Comparison of ENCODE assay signal across 8 mouse cellular contexts in genomic region chr9:64016648-64017400, GRCm38 (mm10). TPM values are rescaled to one million over a fixed set of nuclear protein-coding genes. Genes with fewer than 3 reads are reported as not detected.
DNase-seq lines count a peak whose midpoint lies in the region.

No protein-coding gene starts in this region.

- WGBS in forebrain, embryonic 10.5 days, result 2% methylated on average over 25 of the region's 25 CpGs
- 2% methylated on average over 25 of the region's 25 CpGs for WGBS in limb, embryonic 10.5 days
- 4% methylated on average over 25 of the region's 25 CpGs for WGBS in midbrain, embryonic 10.5 days

- peak overlapping the region; percentile 90 for H3K4me3 ChIP-seq in forebrain, embryonic 10.5 days
- H3K4me3 ChIP-seq in limb, embryonic 10.5 days, result peak overlapping the region; percentile 94
- H3K4me3 ChIP-seq in midbrain, embryonic 10.5 days, result peak overlapping the region; percentile 88

- peaks cover 48% of the 10 kb centered on the region for H3K27me3 ChIP-seq in forebrain, embryonic 10.5 days (ENCODE audit: poor library complexity, severe bottlenecking)
- no peaks in the 10 kb centered on the region for H3K27me3 ChIP-seq in limb, embryonic 10.5 days (ENCODE audit: low read depth, poor library complexity, severe bottlenecking)
- peaks cover 26% of the 10 kb centered on the region for H3K27me3 ChIP-seq in midbrain, embryonic 10.5 days (ENCODE audit: low read depth, poor library complexity, severe bottlenecking)

- H3K4me1 ChIP-seq in forebrain, embryonic 10.5 days, result peaks cover 78% of the 10 kb centered on the region
- H3K4me1 ChIP-seq in limb, embryonic 10.5 days, result peaks cover 56% of the 10 kb centered on the region
- peaks cover 77% of the 10 kb centered on the region for H3K4me1 ChIP-seq in midbrain, embryonic 10.5 days

- H3K36me3 ChIP-seq in forebrain, embryonic 10.5 days (replicated peaks), result peaks cover 27% of the 10 kb centered on the region
- H3K36me3 ChIP-seq in limb, embryonic 10.5 days, result peaks cover 58% of the 10 kb centered on the region
- peaks cover 24% of the 10 kb centered on the region for H3K36me3 ChIP-seq in midbrain, embryonic 10.5 days

- H3K9me3 ChIP-seq in forebrain, embryonic 10.5 days, result peaks cover 4% of the 10 kb centered on the region
- H3K9me3 ChIP-seq in limb, embryonic 10.5 days (replicated peaks), result peaks cover 2% of the 10 kb centered on the region; the same call in 1 of the 2 replicates
- H3K9me3 ChIP-seq in midbrain, embryonic 10.5 days (replicated peaks), result peaks cover 6% of the 10 kb centered on the region

- DNase-seq in right cerebral cortex, postnatal 4 days, result peak; percentile 19
- DNase-seq in right cerebral cortex, postnatal 14 days, result no peak
- DNase-seq in forebrain, embryonic 10.5 days (ENCODE audit: extremely low spot score, low spot score), result peak; percentile 84
- DNase-seq in heart, postnatal 14 days, result peak; percentile 60 to 69
- peak; percentile 81 for DNase-seq in limb, embryonic 10.5 days (ENCODE audit: low spot score)
- DNase-seq in midbrain, embryonic 10.5 days (ENCODE audit: low spot score), result peak; percentile 82
- peak; percentile 86 for DNase-seq in yolk sac, embryonic 10.5 days (ENCODE audit: low spot score)
- no peak for DNase-seq in thymus, adult 18-20 months

- H3K27ac ChIP-seq in forebrain, embryonic 10.5 days, result peak overlapping the region; percentile 97
- peak overlapping the region; percentile 99 for H3K27ac ChIP-seq in limb, embryonic 10.5 days
- H3K27ac ChIP-seq in midbrain, embryonic 10.5 days (replicated peaks), result peak overlapping the region; percentile 95

- intact Hi-C loops in heart, postnatal 14 days (cut with DNase I), result no loop called here

RNA-seq across cellular contexts. Expression of gene Smad6, which starts 5.0 kb away (rescaled TPM):
- 3.6 and 3.7 TPM in 2 replicates for polyA plus RNA-seq in forebrain, embryonic 10.5 days (2016; fragmentation: Nextera tagmentation; extraction: Ambion mirVana)
- 10 to 100 TPM; 13.6 to 15.5 TPM for total RNA-seq in heart, postnatal 14 days (2021)
- polyA plus RNA-seq in limb, embryonic 10.5 days (2016; fragmentation: Nextera tagmentation; extraction: Ambion mirVana), result 10.9 and 11.4 TPM in 2 replicates
- 3.8 and 4.4 TPM in 2 replicates for polyA plus RNA-seq in midbrain, embryonic 10.5 days (2016; fragmentation: Nextera tagmentation; extraction: Ambion mirVana)

Comparison
In these comparisons a context has a peak if more than half of its experiments do, and no peak if none do; other contexts are left out.
1. DNase-seq: peak in right cerebral cortex, postnatal 4 days (single experiment), forebrain, embryonic 10.5 days (single experiment), heart, postnatal 14 days (2 of 2), limb, embryonic 10.5 days (single experiment), midbrain, embryonic 10.5 days (single experiment) and yolk sac, embryonic 10.5 days (single experiment); none in right cerebral cortex, postnatal 14 days (single experiment) and thymus, adult 18-20 months (0 of 2).
2. Peak in every context shown above with its lines, with median percentiles within 50 percentile points of each other: H3K27ac ChIP-seq and H3K4me3 ChIP-seq.